In the genomic region with DNA sequence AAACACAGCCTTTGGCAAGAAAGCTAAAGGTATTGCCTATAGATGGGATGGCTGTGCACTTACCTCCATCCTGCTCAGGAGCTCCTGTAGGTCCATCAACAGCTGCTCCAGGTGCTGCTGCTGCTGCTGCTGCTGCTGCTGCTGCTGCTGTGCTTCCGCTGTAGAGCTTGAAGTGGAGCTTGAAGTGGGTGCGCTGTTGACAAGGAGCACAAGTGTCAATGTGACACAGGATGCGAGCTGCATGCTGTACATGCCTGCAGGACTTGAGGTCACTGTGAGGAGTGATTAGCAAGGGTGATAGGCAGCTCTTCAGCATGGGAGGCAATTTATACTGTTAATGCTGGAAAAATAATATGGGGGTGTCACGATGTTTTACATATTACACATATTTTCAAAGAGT, we compare ENCODE assay signal across 25 mouse cellular contexts. TPM values are rescaled to one million over a fixed set of nuclear protein-coding genes. Genes with fewer than 3 reads are reported as not detected.
DNase-seq lines count a peak whose midpoint lies in the region; ATAC-seq lines count a peak whose summit lies in the region.
"Had no signal": no experiment of that assay in that cellular context is flagged by ENCODE, and none has a peak within 500 bp of the region (broad histone marks: within the 10 kb centered on the region; RNA-seq: fewer than 3 reads in every experiment).

TSS of gene Il2 (minus strand) at position 305 of the 400 bp plus-strand sequence.

- WGBS in heart, embryonic 10.5 days: 52% methylated on average over 4 of the region's 4 CpGs
- WGBS in midbrain, embryonic 16.5 days: 80% methylated on average over 4 of the region's 4 CpGs

- no peaks in the 10 kb centered on the region for H3K27me3 ChIP-seq in heart, embryonic 10.5 days (ENCODE audit: insufficient read depth, poor library complexity, severe bottlenecking)
- no peaks in the 10 kb centered on the region for H3K27me3 ChIP-seq in midbrain, embryonic 16.5 days (ENCODE audit: control insufficient read depth, insufficient read depth, low read depth, low read length)
- H3K27me3 ChIP-seq: heart, embryonic 15.5 days; hindbrain, embryonic 15.5 days; intestine, embryonic 15.5 days had no signal

- ATAC-seq in midbrain, embryonic 16.5 days: no peak
- ATAC-seq: forebrain, embryonic 14.5 days; intestine, embryonic 15.5 days had no signal

- no peaks in the 10 kb centered on the region for H3K36me3 ChIP-seq in heart, embryonic 10.5 days
- H3K36me3 ChIP-seq in midbrain, embryonic 16.5 days (ENCODE audit: control insufficient read depth, insufficient read depth, low read length): no peaks in the 10 kb centered on the region
- H3K36me3 ChIP-seq: embryonic facial prominence, embryonic 10.5 days; forebrain, embryonic 10.5 days; heart, embryonic 15.5 days; hindbrain, embryonic 15.5 days; intestine, embryonic 15.5 days had no signal

- H3K9me3 ChIP-seq in heart, embryonic 10.5 days: no peaks in the 10 kb centered on the region
- H3K9me3 ChIP-seq in midbrain, embryonic 16.5 days (replicated peaks; ENCODE audit: control insufficient read depth, low read length, poor library complexity, severe bottlenecking): no peaks in the 10 kb centered on the region
- H3K9me3 ChIP-seq: embryonic facial prominence, embryonic 10.5 days; forebrain, embryonic 10.5 days; heart, embryonic 15.5 days; hindbrain, embryonic 15.5 days; intestine, embryonic 15.5 days had no signal

- no peak within 1 kb of the TSS for H3K4me3 ChIP-seq in heart, embryonic 10.5 days
- H3K4me3 ChIP-seq in midbrain, embryonic 16.5 days (ENCODE audit: low read depth, low read length): no peak within 1 kb of the TSS
- H3K4me3 ChIP-seq: embryonic facial prominence, embryonic 10.5 days; erythroblast, embryonic 14.5 days; forebrain, embryonic 10.5 days; heart, embryonic 15.5 days; hindbrain, embryonic 15.5 days; intestine, embryonic 15.5 days had no signal

- H3K4me2 ChIP-seq in midbrain, embryonic 16.5 days (ENCODE audit: low read length): no peak within 1 kb of the TSS
- H3K4me2 ChIP-seq: heart, embryonic 11.5 days; heart, embryonic 15.5 days; hindbrain, embryonic 15.5 days; intestine, embryonic 15.5 days had no signal

- no peak within 1 kb of the TSS for H3K27ac ChIP-seq in heart, embryonic 10.5 days
- no peak within 1 kb of the TSS for H3K27ac ChIP-seq in midbrain, embryonic 16.5 days (ENCODE audit: low read length)
- H3K27ac ChIP-seq: embryonic facial prominence, embryonic 10.5 days; forebrain, embryonic 10.5 days; heart, embryonic 15.5 days; hindbrain, embryonic 15.5 days; intestine, embryonic 15.5 days had no signal

- no peak within 1 kb of the TSS for H3K9ac ChIP-seq in midbrain, embryonic 16.5 days (ENCODE audit: low read depth, low read length)
- H3K9ac ChIP-seq: heart, embryonic 15.5 days; hindbrain, embryonic 15.5 days; intestine, embryonic 15.5 days had no signal

- DNase-seq in heart, embryonic 10.5 days (ENCODE audit: low spot score): peak; percentile 84
- DNase-seq in heart, adult 18-20 months: no peak
- peak; percentile 21 for DNase-seq in thymus, postnatal 4 days
- DNase-seq in thymus, postnatal 0 days (ENCODE audit: low spot score): no peak
- DNase-seq in induced T-regulatory cell, adult 2 months (ENCODE audit: low read depth): peak; percentile 19
- DNase-seq in naive thymus-derived CD4-positive, alpha-beta T cell, adult 2 months (ENCODE audit: low read depth): peak; percentile 44
- DNase-seq in lung, postnatal 4 days: no peak
- DNase-seq: adrenal gland, postnatal 10 days; B cell, adult 2 months; cerebellum, adult 18-20 months; cerebellum, adult 9-11 months; gastrocnemius, postnatal 36 days; heart, adult 11 months had no signal

- no peaks in the 10 kb centered on the region for H3K4me1 ChIP-seq in heart, embryonic 10.5 days
- no peaks in the 10 kb centered on the region for H3K4me1 ChIP-seq in midbrain, embryonic 16.5 days (ENCODE audit: control insufficient read depth, insufficient read depth, low read length)
- H3K4me1 ChIP-seq: embryonic facial prominence, embryonic 10.5 days; forebrain, embryonic 10.5 days; heart, embryonic 15.5 days; hindbrain, embryonic 15.5 days had no signal

RNA-seq across cellular contexts. Expression of gene Il2, which starts in this region (rescaled TPM):
- polyA plus RNA-seq in heart, embryonic 10.5 days (2016; fragmentation: Nextera tagmentation; extraction: Ambion mirVana): 0.17 and 0.24 TPM in 2 replicates
- not detected for total RNA-seq in heart, adult 18-20 months (2021)
- polyA plus RNA-seq in thymus, postnatal 0 days (2015; fragmentation: Nextera tagmentation; extraction: Ambion mirVana): 0.69 and 0.87 TPM in 2 replicates
- polyA plus RNA-seq in midbrain, embryonic 16.5 days (2015; fragmentation: Nextera tagmentation; extraction: Ambion mirVana): 0.28 and 0.46 TPM in 2 replicates
- total RNA-seq: adrenal gland, postnatal 10 days; ES-E14; gastrocnemius, adult 8-10 months; gastrocnemius, postnatal 36 days; heart, postnatal 25 days had no signal
- polyA plus RNA-seq: erythroblast, embryonic 14.5 days had no signal

Comparison
In these comparisons a context has a peak if more than half of its experiments do, and no peak if none do; other contexts are left out.
1. DNase-seq: peak in thymus, postnatal 4 days (single experiment), induced T-regulatory cell, adult 2 months (single experiment) and naive thymus-derived CD4-positive, alpha-beta T cell, adult 2 months (single experiment); none in heart, adult 18-20 months (0 of 2), thymus, postnatal 0 days (single experiment) and lung, postnatal 4 days (0 of 2).
2. Peak in DNase-seq in heart, embryonic 10.5 days; RNA of the gene not detected or under 1 TPM.